Mouse (Mus musculus): ENCODE results near the gene Xrcc4. TPM values are rescaled to one million over a fixed set of nuclear protein-coding genes. Genes with fewer than 3 reads are reported as not detected.

Xrcc4 gene
- polyA plus RNA-seq, 1 experiment = 0.06 TPM

- no peaks in the 10 kb centered on the region for H3K9me3 ChIP-seq (ENCODE audit: control insufficient read depth, low read length)
- TF ChIP-seq TAL1 (IDR thresholded peaks at IDR 0.05; ENCODE audit: low read length) (no peak), GATA1 (IDR thresholded peaks at IDR 0.05; ENCODE audit: low read length) (no peak)
- no peaks in the 10 kb centered on the region for H3K4me1 ChIP-seq (ENCODE audit: control insufficient read depth)
- H3K4me3 ChIP-seq (replicated peaks) = no peak overlapping the region
- no peaks in the 10 kb centered on the region for H3K27me3 ChIP-seq (ENCODE audit: control insufficient read depth)
- no peaks in the 10 kb centered on the region for H3K36me3 ChIP-seq (ENCODE audit: control insufficient read depth)
These were observed 190.3 kb downstream of the Xrcc4 start for GRCm38 (mm10) chr13:89899066-89899465.

GRCm38 (mm10) chr13:89892140-89892539 is 197.3 kb downstream of the Xrcc4 start:
- Histone ChIP-seq H3K4me1 (ENCODE audit: control insufficient read depth) (no peaks in the 10 kb centered on the region; the same call in 1 of the 2 replicates), H3K9me3 (ENCODE audit: control insufficient read depth, low read length) (no peaks in the 10 kb centered on the region), H3K4me3 (replicated peaks) (no peak overlapping the region), H3K36me3 (ENCODE audit: control insufficient read depth) (no peaks in the 10 kb centered on the region), H3K27me3 (ENCODE audit: control insufficient read depth) (no peaks in the 10 kb centered on the region)
- TF ChIP-seq TAL1 (IDR thresholded peaks at IDR 0.05; ENCODE audit: low read length) (no peak), GATA1 (IDR thresholded peaks at IDR 0.05; ENCODE audit: low read length) (no peak)

GRCm38 (mm10) chr13:89890159-89890558 is 199.2 kb downstream of the Xrcc4 start:
- Histone ChIP-seq H3K36me3 (ENCODE audit: control insufficient read depth) (no peaks in the 10 kb centered on the region), H3K4me1 (ENCODE audit: control insufficient read depth) (no peaks in the 10 kb centered on the region; the same call in 1 of the 2 replicates), H3K27me3 (ENCODE audit: control insufficient read depth) (no peaks in the 10 kb centered on the region), H3K4me3 (replicated peaks) (no peak overlapping the region), H3K9me3 (ENCODE audit: control insufficient read depth, low read length) (no peaks in the 10 kb centered on the region)
- TF ChIP-seq GATA1 (IDR thresholded peaks at IDR 0.05; ENCODE audit: low read length) (no peak), TAL1 (IDR thresholded peaks at IDR 0.05; ENCODE audit: low read length) (no peak)

GRCm38 (mm10) chr13:89889074-89889473 is 200.3 kb downstream of the Xrcc4 start:
- Histone ChIP-seq H3K4me1 (ENCODE audit: control insufficient read depth) (no peaks in the 10 kb centered on the region; the same call in 1 of the 2 replicates), H3K27me3 (ENCODE audit: control insufficient read depth) (no peaks in the 10 kb centered on the region), H3K36me3 (ENCODE audit: control insufficient read depth) (no peaks in the 10 kb centered on the region), H3K9me3 (ENCODE audit: control insufficient read depth, low read length) (no peaks in the 10 kb centered on the region), H3K4me3 (replicated peaks) (no peak overlapping the region)
- TF ChIP-seq GATA1 (IDR thresholded peaks at IDR 0.05; ENCODE audit: low read length) (no peak), TAL1 (IDR thresholded peaks at IDR 0.05; ENCODE audit: low read length) (no peak)

GRCm38 (mm10) chr13:89883523-89883922 is 205.9 kb downstream of the Xrcc4 start:
- Histone ChIP-seq H3K9me3 (ENCODE audit: control insufficient read depth, low read length) (no peaks in the 10 kb centered on the region), H3K4me1 (ENCODE audit: control insufficient read depth) (no peaks in the 10 kb centered on the region), H3K4me3 (replicated peaks) (no peak overlapping the region), H3K36me3 (ENCODE audit: control insufficient read depth) (no peaks in the 10 kb centered on the region), H3K27me3 (ENCODE audit: control insufficient read depth) (no peaks in the 10 kb centered on the region)
- no peak for TF ChIP-seq GATA1 (IDR thresholded peaks at IDR 0.05; ENCODE audit: low read length)
- TF ChIP-seq TAL1 (IDR thresholded peaks at IDR 0.05; ENCODE audit: low read length) = no peak

GRCm38 (mm10) chr13:89881281-89881680 is 208.1 kb downstream of the Xrcc4 start:
- H3K4me1 ChIP-seq (ENCODE audit: control insufficient read depth) = no peaks in the 10 kb centered on the region
- H3K9me3 ChIP-seq (ENCODE audit: control insufficient read depth, low read length) = no peaks in the 10 kb centered on the region
- no peak for TF ChIP-seq TAL1 (IDR thresholded peaks at IDR 0.05; ENCODE audit: low read length)
- no peak for TF ChIP-seq GATA1 (IDR thresholded peaks at IDR 0.05; ENCODE audit: low read length)
- H3K27me3 ChIP-seq (ENCODE audit: control insufficient read depth) = no peaks in the 10 kb centered on the region
- no peak overlapping the region for H3K4me3 ChIP-seq (replicated peaks)
- no peaks in the 10 kb centered on the region for H3K36me3 ChIP-seq (ENCODE audit: control insufficient read depth)

- H3K4me1 ChIP-seq (ENCODE audit: control insufficient read depth) = no peaks in the 10 kb centered on the region
- H3K4me3 ChIP-seq (replicated peaks) = no peak overlapping the region
- no peaks in the 10 kb centered on the region for H3K36me3 ChIP-seq (ENCODE audit: control insufficient read depth)
- no peaks in the 10 kb centered on the region for H3K9me3 ChIP-seq (ENCODE audit: control insufficient read depth, low read length)
- H3K27me3 ChIP-seq (ENCODE audit: control insufficient read depth) = no peaks in the 10 kb centered on the region
- no peak for TF ChIP-seq GATA1 (IDR thresholded peaks at IDR 0.05; ENCODE audit: low read length)
- no peak for TF ChIP-seq TAL1 (IDR thresholded peaks at IDR 0.05; ENCODE audit: low read length)
These were observed 210.5 kb downstream of the Xrcc4 start for GRCm38 (mm10) chr13:89878832-89879468.

- no peaks in the 10 kb centered on the region for H3K9me3 ChIP-seq (ENCODE audit: control insufficient read depth, low read length)
- H3K27me3 ChIP-seq (ENCODE audit: control insufficient read depth) = no peaks in the 10 kb centered on the region
- TF ChIP-seq GATA1 (IDR thresholded peaks at IDR 0.05; ENCODE audit: low read length) (no peak), TAL1 (IDR thresholded peaks at IDR 0.05; ENCODE audit: low read length) (no peak)
- no peaks in the 10 kb centered on the region for H3K36me3 ChIP-seq (ENCODE audit: control insufficient read depth)
- no peak overlapping the region for H3K4me3 ChIP-seq (replicated peaks)
- no peaks in the 10 kb centered on the region for H3K4me1 ChIP-seq (ENCODE audit: control insufficient read depth)
These were observed 213.9 kb downstream of the Xrcc4 start for GRCm38 (mm10) chr13:89875499-89875898.

- no peaks in the 10 kb centered on the region for H3K9me3 ChIP-seq (ENCODE audit: control insufficient read depth, low read length)
- H3K4me3 ChIP-seq (replicated peaks) = no peak overlapping the region
- no peaks in the 10 kb centered on the region for H3K36me3 ChIP-seq (ENCODE audit: control insufficient read depth)
- H3K27me3 ChIP-seq (ENCODE audit: control insufficient read depth) = no peaks in the 10 kb centered on the region
- TF ChIP-seq GATA1 (IDR thresholded peaks at IDR 0.05; ENCODE audit: low read length) (no peak), TAL1 (IDR thresholded peaks at IDR 0.05; ENCODE audit: low read length) (no peak)
- no peaks in the 10 kb centered on the region for H3K4me1 ChIP-seq (ENCODE audit: control insufficient read depth)
These were observed 216.7 kb downstream of the Xrcc4 start for GRCm38 (mm10) chr13:89872725-89873124.

- H3K9me3 ChIP-seq (ENCODE audit: control insufficient read depth, low read length) = no peaks in the 10 kb centered on the region
- TF ChIP-seq TAL1 (IDR thresholded peaks at IDR 0.05; ENCODE audit: low read length) = no peak
- no peak for TF ChIP-seq GATA1 (IDR thresholded peaks at IDR 0.05; ENCODE audit: low read length)
These were observed 235.3 kb downstream of the Xrcc4 start for GRCm38 (mm10) chr13:89854139-89854538.

More at GRCm38 (mm10) chr13:89854139-89854538, 235.3 kb downstream of the Xrcc4 start:
- no peaks in the 10 kb centered on the region for H3K4me1 ChIP-seq (ENCODE audit: control insufficient read depth)
- no peak overlapping the region for H3K4me3 ChIP-seq (replicated peaks)
- no peaks in the 10 kb centered on the region for H3K27me3 ChIP-seq (ENCODE audit: control insufficient read depth)
- H3K36me3 ChIP-seq (ENCODE audit: control insufficient read depth) = no peaks in the 10 kb centered on the region
